Comparison of ENCODE assay signal across 9 mouse cellular contexts in the genomic region with DNA sequence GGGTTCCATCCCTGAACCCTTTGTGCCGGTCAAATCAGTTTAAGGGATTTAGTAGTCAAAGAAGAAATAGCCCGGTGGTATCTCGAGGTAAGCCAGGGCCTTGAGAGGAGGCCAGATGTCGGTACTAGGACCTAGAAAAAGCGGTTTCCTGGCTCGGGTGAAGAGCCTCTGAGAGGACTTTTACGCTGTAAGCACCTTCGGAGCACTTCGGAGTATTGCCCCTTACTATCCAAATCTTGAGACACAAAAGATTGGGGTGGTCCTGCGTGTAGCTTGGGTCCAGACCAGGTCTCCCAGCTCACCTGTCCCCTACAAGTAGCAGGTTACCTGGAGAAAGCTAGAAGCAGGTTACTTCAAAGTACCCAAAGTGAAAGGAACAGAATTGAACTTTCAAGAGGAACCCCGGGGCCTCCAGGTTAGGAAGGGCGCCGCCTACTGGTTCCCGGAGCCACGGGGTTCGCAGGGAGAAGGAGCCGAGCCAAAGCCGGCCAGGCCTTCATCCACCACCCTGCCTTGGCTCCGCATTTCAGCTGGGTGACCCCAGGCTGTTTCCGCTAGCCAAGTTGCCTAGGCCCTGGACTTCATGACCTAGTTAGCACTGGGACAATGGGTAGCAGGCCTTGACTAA. TPM values are rescaled to one million over a fixed set of nuclear protein-coding genes. Genes with fewer than 3 reads are reported as not detected.
A peak's percentile ranks its signal among the peaks of the same experiment; 100 is the strongest.
DNase-seq lines count a peak whose midpoint lies in the region; ATAC-seq and TF ChIP-seq lines count a peak whose summit lies in the region.
"Had no signal": no experiment of that assay in that cellular context is flagged by ENCODE, and none has a peak within 500 bp of the region (broad histone marks: within the 10 kb centered on the region; RNA-seq: fewer than 3 reads in every experiment).

No protein-coding gene starts in this region.

- TF ChIP-seq CTCF in layer of hippocampus, adult 2 months (conservative IDR thresholded peaks at IDR 0.05), result peak; percentile 68
- TF ChIP-seq CTCF in bone marrow, adult 2 months (IDR thresholded peaks at IDR 0.05; ENCODE audit: control insufficient read depth, insufficient read depth, low read length), result peak; percentile 20; the same call in 1 of the 2 replicates
- peak; percentile 42; the same call in 1 of the 2 replicates for TF ChIP-seq CTCF in small intestine, adult 2 months (IDR thresholded peaks at IDR 0.05; ENCODE audit: extremely low read depth, insufficient read length, insufficient replicate concordance, low read depth, low read length)

- H3K9me3 ChIP-seq in kidney, embryonic 15.5 days (replicated peaks), result no peaks in the 10 kb centered on the region

- H3K4me3 ChIP-seq in layer of hippocampus, adult 2 months, result no peak overlapping the region
- H3K4me3 ChIP-seq in bone marrow, adult 2 months (replicated peaks; ENCODE audit: control insufficient read depth, low read depth, low read length), result peak overlapping the region; percentile 33
- peak overlapping the region; percentile 12; the same call in 1 of the 2 replicates for H3K4me3 ChIP-seq in kidney, embryonic 15.5 days (replicated peaks)
- H3K4me3 ChIP-seq in small intestine, adult 2 months (ENCODE audit: low read depth, low read length), result no peak overlapping the region

- ATAC-seq in kidney, embryonic 15.5 days (replicated peaks; ENCODE audit: low FRiP score), result no peak

- TF ChIP-seq POLR2A in bone marrow, adult 2 months (IDR thresholded peaks at IDR 0.05; ENCODE audit: borderline replicate concordance, control insufficient read depth, low read depth, low read length), result no peak
- no peak for TF ChIP-seq POLR2A in small intestine, adult 2 months (IDR thresholded peaks at IDR 0.05; ENCODE audit: low read depth, low read length)

- no peak for DNase-seq in layer of hippocampus, adult 2 months (ENCODE audit: low spot score in 2 of 2)
- DNase-seq in layer of hippocampus, adult 9-11 months, result no peak
- peak; percentile 39 to 50 for DNase-seq in heart, adult 9 months (ENCODE audit: low spot score in 2 of 2)
- DNase-seq in lung, postnatal 10 days, result peak; percentile 82
- DNase-seq in layer of hippocampus, adult 9-10 months (ENCODE audit: low spot score), result no peak

- WGBS in bone marrow, adult 2 months, result 5% methylated on average over 20 of the region's 20 CpGs
- 4% methylated on average over 20 of the region's 20 CpGs for WGBS in kidney, embryonic 15.5 days
- WGBS in small intestine, adult 2 months, result 7% methylated on average over 20 of the region's 20 CpGs

- no peak overlapping the region for H3K9ac ChIP-seq in kidney, embryonic 15.5 days

- no peak overlapping the region for H3K27ac ChIP-seq in layer of hippocampus, adult 2 months
- H3K27ac ChIP-seq in bone marrow, adult 2 months (ENCODE audit: control insufficient read depth, insufficient read depth, low read depth, low read length, poor library complexity), result no peak overlapping the region
- no peak overlapping the region for H3K27ac ChIP-seq in kidney, embryonic 15.5 days
- no peak overlapping the region for H3K27ac ChIP-seq in small intestine, adult 2 months (ENCODE audit: insufficient read depth, low read depth, low read length)

- H3K36me3 ChIP-seq in kidney, embryonic 15.5 days, result no peaks in the 10 kb centered on the region
- no peaks in the 10 kb centered on the region for H3K36me3 ChIP-seq in small intestine, adult 2 months (ENCODE audit: control insufficient read depth, insufficient read depth, low read length)

- peak overlapping the region; percentile 41 for H3K4me2 ChIP-seq in kidney, embryonic 15.5 days

- H3K4me1 ChIP-seq in bone marrow, adult 2 months (ENCODE audit: control insufficient read depth, insufficient read depth, low read length), result no peaks in the 10 kb centered on the region; the same call in 1 of the 2 replicates
- H3K4me1 ChIP-seq in kidney, embryonic 15.5 days, result peaks cover 52% of the 10 kb centered on the region
- peaks cover 5% of the 10 kb centered on the region; the same call in 1 of the 2 replicates for H3K4me1 ChIP-seq in small intestine, adult 2 months (ENCODE audit: control insufficient read depth, insufficient read depth, insufficient read length, low read length)

- H3K27me3 ChIP-seq in kidney, embryonic 15.5 days, result peaks cover 94% of the 10 kb centered on the region
- H3K27me3 ChIP-seq in small intestine, adult 2 months (ENCODE audit: control insufficient read depth, insufficient read depth, low read length), result peaks cover 86% of the 10 kb centered on the region

RNA-seq across cellular contexts. Expression of a gene that starts 6.8 kb away (rescaled TPM):
- total RNA-seq in layer of hippocampus, adult 2 months (2021), result under 1 TPM in 1 of 2 experiments, not detected in 1; 0.18 TPM
- not detected in 2 replicates for polyA plus RNA-seq in bone marrow, adult 2 months (2011; ENCODE audit: insufficient read depth, insufficient read length, low replicate concordance, missing spikeins)
- 2.3 and 2.8 TPM in 2 replicates for polyA plus RNA-seq in kidney, embryonic 15.5 days (2015; fragmentation: Nextera tagmentation; extraction: Ambion mirVana)
- 0.20 and 0.23 TPM in 2 replicates for polyA plus RNA-seq in small intestine, adult 2 months (2012; rRNA removed)
- total RNA-seq: left cerebral cortex, postnatal 14 days had no signal

Comparison
In these comparisons a context has a peak if more than half of its experiments do, and no peak if none do; other contexts are left out.
1. DNase-seq: peak in heart, adult 9 months (2 of 2) and lung, postnatal 10 days (single experiment); none in layer of hippocampus, adult 2 months (0 of 2), layer of hippocampus, adult 9-11 months (single experiment) and layer of hippocampus, adult 9-10 months (single experiment).
2. H3K4me3 ChIP-seq: peak in bone marrow, adult 2 months (single experiment) and kidney, embryonic 15.5 days (single experiment); none in layer of hippocampus, adult 2 months (single experiment) and small intestine, adult 2 months (single experiment).
3. Peak in every context shown above with its lines, with median percentiles within 50 percentile points of each other: CTCF ChIP-seq.